Mouse (Mus musculus) heart, adult 9 months (tissue): Measurements from ENCODE around the gene Klhl21.

ENCODE experiments used
- DNase-seq, 2 experiments: peaks; one replicate each; pipeline ENCODE4 v3.0.0; 2022; ENCODE audit warnings: low spot score in 2 of 2

Klhl21 gene

GRCm38 (mm10) chr4:152008622-152009075 is at the start of gene Klhl21:
Gene Klhl21, plus strand, starts transcription at chr4:152008803.
- DNase-seq = peak; percentile 96 to 97

- DNase-seq = no peak
Measured at GRCm38 (mm10) chr4:151959849-151960512, 48.6 kb upstream of the Klhl21 start.

DNA sequence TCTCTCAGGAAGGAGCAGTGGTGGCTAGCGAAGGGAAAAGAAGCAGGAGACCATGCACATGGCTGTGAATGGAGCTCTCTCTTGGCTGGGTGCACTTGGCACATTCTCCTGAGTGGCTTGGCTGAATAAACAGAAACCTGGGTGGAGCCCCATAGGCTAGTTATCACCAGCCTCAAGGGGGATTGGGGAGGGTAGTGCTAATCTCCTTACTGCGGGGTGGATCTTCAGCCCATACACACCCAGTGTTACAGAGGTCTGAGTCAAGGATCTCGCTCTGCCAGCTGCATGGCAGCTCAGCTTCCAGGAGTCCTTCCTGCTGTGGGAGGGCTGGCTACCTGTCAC is 48.1 kb upstream of the Klhl21 start:
- no peak for DNase-seq

DNA sequence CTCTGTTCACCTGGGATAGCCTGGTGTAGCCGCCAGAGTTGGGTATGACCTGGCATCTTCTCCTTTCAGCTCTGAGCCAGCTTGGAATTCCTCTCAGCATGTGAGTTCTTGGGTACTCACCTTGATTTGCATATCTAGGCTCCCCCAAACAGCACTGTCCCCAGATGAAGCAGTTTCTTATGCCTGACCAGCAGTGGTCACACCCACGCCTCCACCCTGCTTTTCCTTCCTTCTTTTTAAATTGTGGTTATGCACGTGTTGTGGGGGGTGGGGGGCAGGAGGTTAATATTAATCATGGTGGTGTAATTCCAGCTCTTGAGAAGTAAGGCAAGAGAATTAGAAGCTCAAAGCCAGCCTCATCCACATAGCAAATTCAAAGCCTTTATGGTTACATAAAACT is 45.8 kb upstream of the Klhl21 start:
- DNase-seq = no peak

DNA sequence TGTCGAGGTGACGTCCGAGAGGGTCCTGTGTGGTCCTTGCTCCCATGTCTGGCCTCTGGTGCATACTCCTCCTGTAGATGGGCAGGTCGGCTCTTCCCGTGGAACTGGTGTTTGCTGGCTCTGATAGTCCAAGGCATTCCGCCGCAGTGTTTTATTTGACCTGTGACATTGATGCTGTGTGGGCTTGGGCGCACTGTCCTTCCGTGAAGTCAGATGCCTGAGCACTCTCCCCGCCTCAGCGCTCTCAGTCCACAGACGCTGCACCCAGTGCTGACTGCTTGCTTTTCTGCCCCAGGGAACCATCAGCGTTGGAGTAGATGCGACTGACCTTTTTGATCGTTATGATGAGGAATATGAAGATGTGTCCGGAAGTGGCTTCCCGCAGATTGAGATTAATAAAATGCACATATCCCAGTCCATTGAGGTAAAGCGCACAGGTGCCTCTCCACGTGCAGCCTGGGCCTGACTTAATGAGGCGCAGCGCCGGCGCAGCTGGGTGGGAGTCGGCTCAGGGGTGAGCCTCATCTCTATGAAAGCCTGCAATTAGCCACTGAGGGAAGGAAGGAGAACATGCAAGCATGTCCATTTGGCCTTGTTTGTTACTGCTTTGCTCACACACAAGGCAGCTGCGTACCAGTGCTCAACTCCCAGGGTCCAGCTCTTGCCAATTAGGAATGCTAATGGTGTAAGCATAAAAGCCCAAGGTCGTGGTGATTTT is 40.2 kb upstream of the Klhl21 start:
- no peak for DNase-seq

- no peak for DNase-seq
Measured at GRCm38 (mm10) chr4:151972221-151972967, 36.2 kb upstream of the Klhl21 start.

DNA sequence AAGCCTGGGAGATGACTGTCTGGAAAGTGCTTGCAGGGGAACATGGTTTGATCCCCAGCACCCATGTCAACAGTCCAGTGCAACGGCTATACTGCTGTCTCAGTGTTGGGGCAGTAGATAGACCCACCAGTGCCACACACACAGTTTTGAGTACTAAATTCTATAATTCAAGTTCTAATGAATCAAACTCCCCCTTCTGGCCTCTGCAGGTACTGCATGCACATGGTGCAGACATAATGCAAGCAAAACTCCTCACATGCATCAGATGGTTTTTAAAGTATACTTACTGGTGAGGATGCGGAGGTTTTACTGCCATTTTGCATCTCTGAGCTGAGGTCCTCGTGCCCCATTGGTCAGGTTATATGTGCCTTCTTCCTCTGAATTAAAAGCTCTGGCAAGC is 33.2 kb upstream of the Klhl21 start:
- no peak for DNase-seq

- peak; percentile 65 to 79 for DNase-seq
Measured at GRCm38 (mm10) chr4:151977748-151978147, 30.9 kb upstream of the Klhl21 start.

GRCm38 (mm10) chr4:151980699-151981098 is 27.9 kb upstream of the Klhl21 start:
- no peak for DNase-seq

DNA sequence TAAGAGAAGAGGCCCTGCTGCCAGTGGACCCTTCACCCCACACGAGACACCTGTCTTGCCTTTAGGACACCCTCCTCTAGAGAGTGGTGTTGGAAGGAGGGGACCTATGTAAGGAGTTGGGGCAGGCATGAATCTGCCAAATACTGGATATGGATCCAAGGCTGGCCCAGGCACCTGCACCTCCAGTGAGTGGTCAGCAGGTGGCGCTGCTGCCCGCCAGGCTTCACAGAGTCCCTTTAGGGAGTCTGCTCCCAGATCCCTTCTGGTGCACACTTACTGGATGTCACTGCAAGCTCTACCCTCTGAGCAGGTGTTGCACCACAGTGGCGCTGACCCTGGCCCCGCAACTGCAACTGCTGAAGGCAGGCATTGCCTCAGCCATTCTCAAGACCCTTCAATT is 27.2 kb upstream of the Klhl21 start:
- DNase-seq = peak; percentile 68 to 82

DNA sequence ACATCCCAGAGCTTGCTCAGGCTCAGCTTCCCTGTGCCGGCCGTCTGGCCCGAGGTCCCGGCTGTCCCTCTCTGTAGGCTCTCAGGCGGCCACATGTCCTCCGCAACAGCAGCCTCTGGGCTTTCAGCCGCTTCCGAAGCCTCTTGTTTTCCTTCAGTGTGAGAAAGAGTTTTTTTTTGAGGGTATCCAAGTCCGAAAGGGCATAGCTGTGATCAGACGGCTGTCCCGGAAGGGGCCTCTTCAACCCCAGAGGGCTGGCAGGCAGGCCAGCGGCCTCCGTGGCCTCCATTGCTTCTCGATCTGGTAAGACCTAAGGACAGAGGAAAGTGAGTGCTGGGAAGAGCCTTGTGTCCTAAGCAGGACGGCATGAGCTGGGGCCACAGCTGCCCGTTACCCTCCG is 25.6 kb upstream of the Klhl21 start:
- no peak for DNase-seq

DNA sequence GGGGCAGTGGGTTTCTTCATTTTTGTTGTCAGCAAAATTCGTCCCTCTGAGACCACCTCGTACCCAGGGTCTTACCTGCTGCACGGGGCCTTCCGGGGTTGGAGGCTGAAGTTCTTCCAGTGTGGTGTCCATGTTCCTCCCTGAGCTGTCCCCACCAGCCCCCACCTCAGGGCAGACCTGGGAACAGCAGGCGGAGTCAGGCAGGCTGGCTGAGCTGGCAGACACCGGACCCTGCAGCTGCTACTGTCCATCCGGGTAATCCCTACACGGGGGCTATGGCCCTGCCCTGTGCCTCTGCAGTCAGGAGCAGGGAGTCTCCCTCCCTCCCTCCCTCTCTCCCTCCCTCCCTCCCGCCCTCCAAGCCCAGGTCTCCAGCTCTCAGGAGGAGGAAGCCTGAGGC is 25.0 kb upstream of the Klhl21 start:
- DNase-seq = no peak

DNA sequence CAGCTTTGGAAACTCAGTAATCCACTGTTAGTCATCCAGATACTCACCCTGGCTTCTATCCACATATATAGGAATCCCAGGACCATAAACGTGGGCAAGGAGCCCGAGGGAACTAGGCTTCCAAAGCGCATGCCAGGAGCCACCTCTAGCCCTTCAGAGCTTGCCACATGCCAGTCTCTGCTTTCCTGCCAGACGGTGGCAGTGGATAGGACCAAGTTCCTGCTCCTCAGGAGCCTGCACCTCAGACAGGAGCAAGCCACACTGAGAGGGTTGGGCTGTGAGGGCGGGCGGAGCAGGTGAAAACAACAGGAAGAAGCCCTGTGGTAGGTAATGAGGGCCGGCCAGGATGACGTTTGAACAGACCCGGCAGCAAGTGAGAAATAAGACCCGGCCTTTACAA is 22.7 kb upstream of the Klhl21 start:
- DNase-seq = no peak

GRCm38 (mm10) chr4:151986650-151987049 is 22.0 kb upstream of the Klhl21 start:
- no peak for DNase-seq

GRCm38 (mm10) chr4:151988014-151988341 is 20.6 kb upstream of the Klhl21 start:
- DNase-seq = no peak

DNA sequence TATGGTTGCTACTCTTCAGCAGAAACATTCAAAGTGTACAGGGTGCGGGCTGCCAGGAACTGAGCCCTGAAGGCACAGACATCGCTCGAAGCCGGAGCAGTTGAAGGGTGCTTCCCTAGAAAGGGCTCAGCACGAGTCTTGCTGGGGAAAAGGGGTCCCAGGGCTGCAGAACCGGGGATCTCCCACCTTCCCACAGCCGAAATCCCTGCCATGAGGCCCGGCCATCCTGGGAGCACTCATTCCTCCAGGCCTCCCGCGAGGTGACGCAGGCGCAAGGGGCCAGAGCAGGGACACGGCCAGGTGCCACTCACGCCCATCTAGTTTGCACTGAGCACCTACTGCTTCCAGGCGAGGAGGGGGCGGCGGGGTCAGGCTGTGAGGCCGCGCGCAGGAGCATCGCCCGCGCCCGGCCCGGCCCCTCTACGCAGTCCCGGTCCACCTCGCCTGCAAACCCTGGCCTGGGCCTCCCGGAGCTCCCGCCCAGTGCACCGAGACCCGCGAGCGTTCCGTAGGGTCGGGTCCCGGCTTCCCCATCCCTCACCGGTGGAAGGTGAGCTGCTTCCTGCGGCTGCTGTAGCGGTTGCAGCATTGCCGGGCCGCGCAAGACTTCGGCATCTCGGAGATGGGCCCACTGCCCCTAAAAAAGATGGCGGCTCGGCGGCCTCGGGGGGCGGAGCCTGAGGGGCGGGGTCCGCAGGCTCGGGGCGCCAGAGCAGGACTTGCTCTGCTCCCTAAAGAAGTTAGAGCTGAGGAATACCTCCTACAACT is 20.1 kb upstream of the Klhl21 start, which contains the start of gene Thap3:
Thap3 (minus strand) TSS at position 656 of the 768 bp plus-strand sequence.
- DNase-seq = peak; percentile 81 to 83

DNA sequence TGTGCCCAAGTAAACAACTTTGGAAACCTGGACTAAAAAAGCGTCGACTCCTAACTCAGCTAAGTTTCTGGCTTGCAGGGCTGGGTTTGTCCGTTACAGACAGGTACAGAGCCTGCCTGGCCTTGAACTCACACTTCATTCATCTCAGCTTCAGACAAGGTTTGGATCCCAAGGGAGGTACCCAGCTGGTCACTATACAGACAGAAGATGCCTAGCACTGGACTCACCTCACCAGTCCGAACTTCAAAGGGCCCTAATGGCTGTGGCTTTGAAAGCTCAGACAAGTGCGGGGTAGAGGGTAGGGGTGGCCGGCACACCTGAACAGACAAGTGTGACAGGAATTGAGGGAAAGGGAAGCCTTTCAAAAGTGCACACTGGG is 19.5 kb upstream of the Klhl21 start:
- DNase-seq = no peak

DNA sequence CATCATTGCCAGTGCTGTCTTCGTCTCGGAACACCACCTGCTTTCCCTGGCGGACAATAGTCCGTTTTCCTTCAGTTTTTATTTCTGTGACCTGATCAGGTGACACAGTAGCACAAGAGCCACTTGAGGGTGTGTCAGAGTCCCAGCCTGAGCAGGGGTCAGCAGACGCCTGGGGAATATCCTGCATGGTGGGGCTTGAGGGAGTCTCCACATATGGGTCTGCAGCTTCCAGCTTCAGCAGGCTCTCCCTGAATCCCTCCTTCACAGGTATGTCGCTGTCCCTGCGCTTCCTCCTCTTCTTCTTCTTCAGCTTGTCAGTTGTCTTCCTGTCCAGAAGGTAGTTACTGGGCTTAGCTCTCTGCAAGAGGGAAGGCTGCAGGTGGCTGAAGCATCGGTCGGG is 16.5 kb upstream of the Klhl21 start:
- DNase-seq = no peak

GRCm38 (mm10) chr4:151993035-151993434 is 15.6 kb upstream of the Klhl21 start:
- no peak for DNase-seq

DNA sequence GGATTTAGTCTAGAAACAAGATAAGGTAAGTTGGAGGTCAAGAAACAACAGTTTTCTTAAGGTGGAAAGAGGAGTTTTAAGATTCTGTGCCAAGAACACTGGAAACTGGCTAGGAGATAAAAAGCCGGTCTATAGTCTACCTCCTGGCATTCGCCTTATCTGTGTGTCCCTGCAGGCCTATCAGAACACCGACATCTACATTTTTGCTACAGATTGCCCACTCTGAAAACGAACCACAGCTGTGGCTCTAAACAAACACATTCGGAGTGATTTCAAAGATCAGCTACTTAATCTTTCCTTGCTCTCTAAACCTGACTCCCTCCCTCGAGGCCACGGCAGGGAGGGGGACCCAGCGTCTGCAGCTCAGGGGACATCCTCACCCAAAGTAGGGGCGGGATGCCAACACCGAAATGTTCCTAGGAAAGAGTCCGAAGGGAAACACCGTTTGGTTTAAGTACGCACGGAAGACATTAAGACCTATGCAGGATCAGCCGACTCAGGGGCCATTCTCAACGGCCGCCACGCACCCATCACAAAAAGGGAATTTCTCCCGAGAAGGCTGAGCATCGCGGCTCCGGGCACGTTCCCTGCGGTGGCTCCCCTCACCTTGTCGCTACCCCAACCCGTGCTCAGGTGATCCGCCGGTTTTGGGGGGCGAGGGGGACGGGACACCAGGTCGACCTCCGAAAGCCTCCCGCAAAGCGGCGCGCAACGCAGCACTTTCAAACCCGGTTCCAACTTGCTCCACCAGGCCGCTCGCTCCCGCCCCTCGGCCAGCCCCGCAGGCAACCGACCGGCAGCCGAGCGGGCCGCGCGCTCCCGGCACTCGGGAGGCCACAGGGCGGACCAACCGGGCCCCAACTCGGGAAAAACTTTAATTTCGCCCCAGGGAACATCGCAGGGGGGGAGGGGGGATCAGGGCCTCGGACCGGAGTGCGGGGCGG is 14.1 kb upstream of the Klhl21 start:
- peak in 1 of 2 experiments; percentile 23 for DNase-seq
